Mouse (Mus musculus) cerebellum, postnatal 14 days (tissue): ENCODE measurements around the gene Gm2000.
"Not testable (repeated sequence)": the region's sequence is repeated elsewhere in the genome, so short reads cannot be mapped to it uniquely, and the experiment has no call there.

Experiments
- DNase-seq, 2 experiments: peaks; one replicate each; pipeline ENCODE4 v3.0.0; 2021; ENCODE audit warnings: mixed read lengths in 2 of 2

The Gm2000 gene

DNA sequence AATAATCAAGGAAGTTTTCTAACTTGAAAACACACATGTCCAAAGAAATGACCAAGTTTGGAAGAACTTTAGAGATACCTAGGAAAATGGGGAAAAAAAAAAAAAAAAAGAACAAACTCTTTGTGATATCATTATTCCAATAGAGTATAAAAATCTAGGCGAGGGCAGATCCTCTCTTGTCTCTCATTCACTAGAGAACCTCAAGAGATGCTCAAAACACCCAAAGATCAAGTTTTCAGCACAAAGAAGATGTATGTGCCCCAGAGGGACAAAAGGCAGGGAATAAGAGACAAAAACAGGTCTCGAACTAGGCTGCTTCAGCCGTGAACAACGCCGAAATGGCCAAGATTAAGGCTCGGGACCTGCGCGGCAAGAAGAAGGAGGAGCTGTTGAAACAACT, at the start of gene Gm2000:
Gene Gm2000, plus strand, starts transcription at position 301 of the 400 bp plus-strand sequence.
- no peak for DNase-seq

DNA sequence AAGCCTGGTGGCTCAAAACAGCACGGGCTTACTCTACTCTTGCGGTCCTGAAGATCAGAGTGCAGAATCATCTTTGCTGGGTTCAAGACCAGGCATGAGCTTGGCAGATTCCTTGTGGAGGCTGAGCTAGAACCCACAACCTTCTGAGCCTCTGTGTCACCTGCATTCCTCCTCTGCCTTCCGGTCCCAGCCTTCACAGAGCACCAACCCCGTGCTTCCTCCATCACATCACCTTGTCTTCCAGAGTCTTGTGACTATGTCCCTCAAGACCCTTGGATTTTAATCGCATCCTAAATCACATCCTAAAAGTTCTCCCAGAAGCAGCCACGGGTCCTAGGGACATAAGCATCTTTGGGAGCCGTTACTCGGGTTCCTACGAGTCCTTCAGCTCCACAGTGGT, 42.7 kb upstream of the Gm2000 start:
- no peak for DNase-seq

DNA sequence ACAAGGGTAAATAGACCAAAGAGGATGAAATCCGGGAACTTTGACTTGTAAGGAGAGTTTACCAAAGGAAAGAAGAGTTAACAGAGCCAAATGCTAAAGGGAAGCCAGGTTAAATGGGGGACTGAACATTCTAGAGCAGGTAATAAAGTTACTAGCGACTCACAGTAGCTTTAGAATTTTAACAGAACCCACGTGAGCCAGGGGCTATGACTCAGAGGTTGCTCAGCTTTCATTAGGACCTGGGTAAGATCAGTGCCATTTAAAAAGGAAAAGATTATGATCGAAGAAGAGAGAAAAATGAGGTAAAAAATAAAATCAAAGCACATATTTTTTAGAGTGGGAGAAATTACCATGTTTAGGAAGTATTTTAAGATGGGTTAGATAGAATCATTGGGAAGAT, 25.0 kb upstream of the Gm2000 start:
- DNase-seq, result no peak

DNA sequence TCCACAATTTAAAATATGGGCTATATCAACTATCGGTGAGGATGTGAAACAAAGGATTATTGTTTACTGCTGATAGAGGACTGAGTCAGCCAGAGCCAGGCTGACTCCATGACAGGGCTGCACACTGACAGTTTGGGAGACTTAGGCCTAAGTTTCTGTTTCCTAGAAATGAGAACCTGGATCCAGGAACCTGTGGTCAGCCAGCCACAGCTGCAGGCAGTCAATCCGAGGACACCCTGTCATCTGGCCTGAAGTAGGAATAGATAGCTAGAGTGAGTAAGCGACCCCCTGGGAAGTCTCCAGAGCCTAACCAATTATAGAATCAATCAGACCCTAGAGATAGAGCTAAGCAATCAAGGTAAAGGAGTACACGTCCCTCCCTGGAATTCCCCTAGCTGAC, 21.4 kb upstream of the Gm2000 start:
- no peak for DNase-seq

DNA sequence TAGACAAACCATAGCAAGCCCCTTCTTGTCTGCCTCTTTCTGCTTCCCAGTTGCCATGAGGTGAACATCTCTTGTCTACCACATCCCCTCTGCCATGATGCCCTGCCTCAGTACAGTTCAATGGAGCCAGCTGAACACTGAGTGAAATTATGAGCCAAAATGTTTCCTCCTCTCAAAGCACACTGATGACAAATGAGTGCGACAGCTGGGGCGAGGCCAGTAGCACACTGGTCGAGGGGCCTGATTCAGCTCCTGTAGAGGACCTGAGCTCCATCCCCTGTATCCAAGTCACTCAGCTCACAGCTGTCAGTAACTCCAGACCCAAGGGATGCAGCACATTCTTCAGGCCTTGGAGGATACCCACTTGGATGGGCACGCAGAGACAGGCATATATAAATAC, 20.2 kb upstream of the Gm2000 start:
- DNase-seq, result no peak

DNA sequence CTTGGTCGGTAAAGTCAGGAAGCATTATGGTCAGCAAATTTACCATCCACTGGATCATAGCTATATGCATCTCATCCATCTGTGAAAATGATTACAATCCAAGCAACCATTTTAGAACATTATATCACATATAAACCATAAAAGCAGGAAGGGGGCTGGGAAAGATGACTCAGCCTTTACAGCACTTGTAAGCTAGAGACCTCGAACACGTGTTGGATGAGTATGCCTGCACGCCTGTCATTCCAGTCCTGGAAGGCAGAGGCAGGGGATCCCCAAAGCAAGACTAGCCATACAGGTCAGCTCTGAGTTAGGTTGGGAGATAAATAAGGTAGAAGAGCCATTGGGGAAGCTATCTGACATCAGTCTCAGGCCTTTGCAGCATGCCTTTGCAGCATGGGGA, 16.8 kb upstream of the Gm2000 start:
- DNase-seq, result no peak

DNA sequence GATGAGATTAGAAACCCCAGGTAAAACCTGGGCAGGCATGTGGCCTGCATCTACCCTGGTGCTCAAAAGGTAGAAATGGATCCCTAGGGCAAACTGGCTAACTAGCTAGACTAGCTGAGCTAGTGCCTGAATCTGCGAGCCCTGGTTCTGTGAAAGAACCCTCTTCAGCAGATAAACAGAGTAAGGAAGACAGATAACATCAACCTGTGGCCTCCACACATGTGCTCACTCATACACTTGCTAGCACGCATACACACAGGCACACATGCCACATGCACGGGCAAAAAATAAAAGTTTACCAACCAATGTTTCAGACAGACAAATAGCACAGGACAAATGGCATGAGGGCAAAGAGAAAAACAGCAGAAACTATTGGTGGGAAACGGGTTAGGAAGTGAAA, 15.4 kb upstream of the Gm2000 start:
- no peak for DNase-seq

DNA sequence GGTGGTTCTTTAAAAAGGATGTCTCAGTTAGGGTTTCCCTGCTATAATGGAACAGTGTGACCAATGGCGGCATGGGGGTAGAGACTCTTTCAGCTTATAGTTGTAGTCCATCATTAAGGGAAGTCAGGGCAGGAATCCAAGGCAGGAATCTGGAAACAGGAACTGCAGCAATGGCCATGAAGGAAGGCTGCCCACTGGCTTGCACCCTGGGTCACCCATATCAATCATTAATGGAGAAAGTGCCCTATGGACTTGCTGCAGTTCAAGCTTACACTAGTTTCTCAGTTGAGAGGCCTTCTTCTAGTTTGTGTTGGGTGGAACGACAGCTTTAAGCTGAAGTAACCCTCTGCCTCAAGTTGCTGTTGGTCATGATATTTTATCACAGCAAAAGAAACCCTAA, 13.4 kb upstream of the Gm2000 start:
- no peak for DNase-seq

DNA sequence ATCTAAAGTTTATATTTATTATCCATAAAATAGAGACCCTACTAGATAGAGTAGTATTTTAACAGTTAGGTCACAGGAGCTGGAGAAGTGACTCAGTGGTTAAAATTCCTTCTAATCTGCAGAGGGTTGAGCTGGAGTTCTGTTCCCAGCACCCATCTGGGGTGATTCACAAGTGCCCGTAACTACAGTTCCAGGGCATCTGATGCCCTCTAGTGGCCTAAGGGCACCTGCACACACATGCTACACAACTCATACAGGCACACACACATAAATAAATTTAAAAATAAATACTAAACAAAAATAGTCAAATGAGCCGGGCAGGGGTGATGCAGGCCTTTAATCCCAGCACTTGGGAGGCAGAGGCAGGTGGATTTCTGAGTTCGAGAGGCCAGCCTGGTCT, 15.4 kb downstream of the Gm2000 start:
- no peak for DNase-seq

DNA sequence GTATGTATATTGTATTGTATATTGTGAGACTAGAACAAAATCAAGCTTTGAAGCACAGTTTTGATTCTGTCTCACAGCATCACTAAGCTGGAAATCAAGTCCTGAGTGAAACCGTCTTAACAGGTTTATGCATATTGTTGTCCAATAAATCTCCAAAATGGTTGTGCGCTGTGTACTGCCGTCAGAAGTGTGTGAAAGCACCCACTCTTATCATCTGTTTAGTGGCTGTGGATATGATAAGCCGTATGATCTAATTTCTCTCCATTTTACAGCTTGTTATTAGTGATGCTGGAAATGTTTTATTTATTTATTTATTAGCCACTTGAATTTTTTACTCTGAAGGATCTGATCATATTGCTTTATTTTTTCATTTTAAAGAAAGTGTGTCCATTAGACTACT, 20.4 kb downstream of the Gm2000 start:
- DNase-seq, result no peak

DNA sequence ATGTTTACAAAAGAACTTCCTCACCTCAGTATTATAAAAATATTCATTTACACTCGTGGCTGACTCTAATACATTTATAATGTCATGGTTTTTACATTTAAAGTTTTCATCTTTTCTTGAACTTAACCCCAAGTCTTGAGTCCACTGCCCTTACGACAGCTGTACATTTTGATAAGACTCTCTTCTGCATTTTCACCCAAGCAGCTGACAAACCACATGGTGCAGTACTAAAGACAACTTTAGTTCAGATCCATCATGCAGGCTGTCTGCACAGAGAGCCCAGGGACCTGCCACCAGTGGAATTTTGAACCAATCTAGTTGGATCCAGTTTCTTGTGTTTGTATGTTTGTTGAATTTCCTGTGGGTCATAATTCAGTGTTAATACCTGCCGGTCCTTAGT, 21.0 kb downstream of the Gm2000 start:
- no peak for DNase-seq

DNA sequence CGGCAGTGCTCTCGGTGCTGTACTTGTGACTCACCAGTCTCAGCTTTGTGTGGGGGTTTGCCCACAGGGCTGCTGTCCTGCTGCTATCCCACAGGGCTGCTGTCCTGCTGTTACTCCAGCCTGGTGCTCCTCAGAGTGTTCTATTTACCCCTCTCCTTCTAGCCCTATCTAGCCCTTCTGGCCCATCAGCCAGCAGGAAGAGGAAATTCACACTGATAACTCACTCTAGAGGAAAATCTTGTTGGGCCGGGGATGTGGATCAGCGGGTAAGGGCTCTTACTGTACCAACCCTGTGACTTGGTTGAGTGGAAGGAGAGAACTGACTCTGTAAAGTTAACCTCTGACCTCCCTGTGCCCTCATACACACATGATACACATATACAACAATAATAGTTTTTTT, 27.3 kb downstream of the Gm2000 start:
- no peak for DNase-seq

DNA sequence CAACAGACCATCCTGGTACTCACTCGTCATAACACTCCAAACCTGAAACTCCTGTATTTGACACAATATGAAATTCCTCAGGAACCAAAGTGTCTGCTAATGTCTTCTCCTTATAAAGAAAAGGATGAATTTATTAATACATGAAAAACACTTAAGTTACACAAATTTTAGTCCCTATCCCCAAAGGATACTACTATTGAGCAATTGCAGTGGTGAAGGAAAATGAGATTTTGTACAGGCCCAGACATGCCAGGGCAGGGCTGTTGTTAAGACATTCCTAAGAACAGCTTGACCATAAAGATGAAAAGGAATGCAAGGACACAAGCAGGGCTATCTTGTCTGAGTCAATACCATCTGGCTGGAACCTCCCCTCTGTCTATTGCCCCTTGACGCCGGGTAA, 34.3 kb downstream of the Gm2000 start:
- not testable (repeated sequence) for DNase-seq

DNA sequence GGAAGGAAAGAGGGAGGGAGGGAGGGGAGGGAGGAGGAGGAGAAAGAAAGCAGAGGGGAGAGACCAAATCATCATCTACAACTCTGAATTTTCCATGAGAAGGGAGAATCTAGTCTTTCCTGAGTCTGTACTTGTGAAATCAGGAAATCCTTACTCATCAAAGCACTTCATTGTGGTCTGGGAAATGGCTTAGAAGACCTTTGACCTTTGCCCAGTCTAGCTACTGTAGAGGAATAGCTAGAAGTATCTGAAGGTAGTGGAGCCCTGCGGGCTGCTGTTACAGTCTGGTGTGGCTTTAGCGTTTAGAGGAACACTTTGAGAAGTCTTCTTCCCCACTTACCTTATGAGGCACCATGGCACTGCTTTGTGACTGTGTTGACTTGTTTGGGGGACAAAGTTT, 36.7 kb downstream of the Gm2000 start:
- DNase-seq, result no peak

DNA sequence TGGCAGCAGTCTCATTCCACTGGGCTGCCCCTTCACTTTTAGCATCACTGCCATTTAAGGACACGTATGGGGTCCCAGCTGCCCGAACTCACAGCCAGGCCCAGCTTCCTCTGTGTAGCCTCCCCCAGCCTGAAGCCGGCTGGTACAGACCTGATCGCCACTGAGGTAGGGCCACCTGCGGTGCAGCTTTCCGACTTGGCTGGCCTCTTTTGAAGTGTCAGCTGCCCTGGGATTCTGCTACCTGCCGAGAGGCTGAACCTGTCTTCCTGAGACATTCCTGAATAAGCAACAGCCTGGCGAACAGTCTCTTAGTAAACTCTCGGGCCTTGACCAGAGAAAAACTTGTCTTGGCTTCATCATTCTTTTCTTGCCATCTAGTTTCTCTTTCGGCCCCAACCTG, 37.4 kb downstream of the Gm2000 start:
- DNase-seq, result peak in 1 of 2 experiments; percentile 10

DNA sequence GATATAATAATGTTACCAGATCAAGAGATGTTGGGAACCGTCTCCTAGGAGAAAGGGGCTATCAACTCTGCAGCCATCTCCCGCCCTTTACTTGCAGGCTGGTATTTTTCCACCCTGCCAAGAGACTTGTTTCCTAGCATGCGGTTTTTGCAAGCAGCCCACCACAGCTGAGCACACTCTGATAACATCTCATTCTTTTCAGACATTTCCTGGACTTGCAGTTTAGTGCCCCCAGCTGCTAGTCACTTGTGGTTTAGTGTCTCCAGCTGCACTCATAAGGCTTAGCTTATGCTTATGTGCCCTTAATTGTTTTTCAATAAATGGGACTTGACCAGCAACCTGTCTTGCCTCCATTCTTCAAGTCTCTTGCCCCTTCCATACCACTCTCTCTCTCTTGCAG, 42.2 kb downstream of the Gm2000 start:
- no peak for DNase-seq

DNA sequence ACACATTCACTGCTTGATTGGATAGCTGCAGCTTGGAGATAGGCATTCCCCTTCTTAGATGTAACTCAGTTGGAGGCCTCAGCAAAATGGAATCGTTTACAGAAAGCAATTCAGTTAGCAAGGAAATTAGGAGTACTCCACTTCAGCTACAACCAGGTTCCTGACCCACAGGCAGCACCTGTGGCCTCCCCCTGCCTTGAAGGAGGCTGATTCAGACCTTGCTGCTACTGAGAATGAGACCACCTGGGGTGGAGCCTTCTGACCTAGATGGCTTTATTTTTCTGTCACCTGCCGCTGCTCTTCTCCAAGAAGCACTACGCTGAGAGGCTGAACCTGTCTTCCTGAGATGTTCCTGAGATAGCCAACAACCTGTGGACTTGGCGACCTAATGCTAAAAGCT, 42.7 kb downstream of the Gm2000 start:
- no peak for DNase-seq
